13 mouse cellular contexts compared by ENCODE assay signal in genomic region chr2:59339776-59340539, GRCm38 (mm10).
DNase-seq lines count a peak whose midpoint lies in the region; ATAC-seq lines count a peak whose summit lies in the region.
"Had no signal": no experiment of that assay in that cellular context is flagged by ENCODE, and none has a peak within 500 bp of the region (broad histone marks: within the 10 kb centered on the region; RNA-seq: fewer than 3 reads in every experiment).

No protein-coding gene starts in this region.

- ATAC-seq in common myeloid progenitor, adult 5-6 weeks (replicated peaks; ENCODE audit: low read depth, poor library complexity, severe bottlenecking), result 0 out of 2 replicates have a peak, but pooled peaks have one; percentile 20
- ATAC-seq: forebrain, embryonic 13.5 days; intestine, embryonic 15.5 days had no signal

- DNase-seq in thymus, postnatal 0 days (ENCODE audit: low spot score), result peak; percentile 11
- no peak for DNase-seq in thymus, postnatal 36 days
- DNase-seq in kidney, postnatal 10 days, result peak; percentile 24
- DNase-seq in ovary, postnatal 36 days (ENCODE audit: low spot score), result no peak
- DNase-seq in Muller cell, postnatal 12 days (ENCODE audit: inconsistent ontology term), result no peak
- DNase-seq in urinary bladder, adult 2 months (ENCODE audit: low spot score), result no peak
- DNase-seq: adrenal gland, postnatal 36 days; gastrocnemius, adult 2 months; lung, adult 2 months; spleen, adult 18-20 months had no signal

Comparison
In these comparisons a context has a peak if more than half of its experiments do, and no peak if none do; other contexts are left out.
1. DNase-seq: peak in thymus, postnatal 0 days (single experiment) and kidney, postnatal 10 days (single experiment); none in thymus, postnatal 36 days (0 of 2), ovary, postnatal 36 days (single experiment), Muller cell, postnatal 12 days (single experiment) and urinary bladder, adult 2 months (single experiment).